Comparison of ENCODE assay signal across 29 mouse cellular contexts in genomic region chr13:80946034-80946433, GRCm38 (mm10).
"Had no signal": no experiment of that assay in that cellular context is flagged by ENCODE, and none has a peak within 500 bp of the region (broad histone marks: within the 10 kb centered on the region; RNA-seq: fewer than 3 reads in every experiment).

No protein-coding gene starts in this region.

- DNase-seq: heart, postnatal 10 days; heart, postnatal 14 days; heart, postnatal 36 days; heart, postnatal 4 days; kidney, adult 11 months; kidney, adult 18-20 months; kidney, adult 2 months; kidney, adult 8-10 months; kidney, adult 9 months; kidney, postnatal 10 days; kidney, postnatal 14 days; kidney, postnatal 25 days; kidney, postnatal 36 days; kidney, postnatal 4 days; layer of hippocampus, adult 9-11 months; layer of hippocampus, postnatal 36 days had no signal

- H3K9ac ChIP-seq: heart, embryonic 12.5 days; heart, embryonic 13.5 days; heart, embryonic 15.5 days; hindbrain, embryonic 12.5 days; hindbrain, embryonic 13.5 days; hindbrain, embryonic 14.5 days; hindbrain, embryonic 15.5 days; intestine, embryonic 15.5 days; kidney, embryonic 15.5 days had no signal

- H3K27ac ChIP-seq: heart, embryonic 10.5 days; heart, embryonic 13.5 days; heart, embryonic 15.5 days; hindbrain, embryonic 10.5 days; hindbrain, embryonic 12.5 days; hindbrain, embryonic 13.5 days; hindbrain, embryonic 14.5 days; hindbrain, embryonic 15.5 days; hindbrain, postnatal 0 days; intestine, embryonic 15.5 days; kidney, embryonic 15.5 days; kidney, postnatal 0 days had no signal

- H3K4me1 ChIP-seq: heart, embryonic 10.5 days; hindbrain, embryonic 10.5 days; hindbrain, embryonic 12.5 days; hindbrain, embryonic 13.5 days; hindbrain, embryonic 15.5 days; kidney, embryonic 15.5 days had no signal

- H3K4me3 ChIP-seq: heart, embryonic 10.5 days; heart, embryonic 12.5 days; heart, embryonic 13.5 days; heart, embryonic 15.5 days; hindbrain, embryonic 10.5 days; hindbrain, embryonic 12.5 days; hindbrain, embryonic 13.5 days; hindbrain, embryonic 15.5 days; intestine, embryonic 15.5 days; kidney, embryonic 15.5 days had no signal

- H3K27me3 ChIP-seq: heart, embryonic 12.5 days; heart, embryonic 13.5 days; heart, embryonic 15.5 days; hindbrain, embryonic 12.5 days; hindbrain, embryonic 13.5 days; hindbrain, embryonic 15.5 days; intestine, embryonic 15.5 days; kidney, embryonic 15.5 days had no signal

- H3K36me3 ChIP-seq: heart, embryonic 10.5 days; heart, embryonic 12.5 days; heart, embryonic 13.5 days; heart, embryonic 15.5 days; hindbrain, embryonic 10.5 days; hindbrain, embryonic 12.5 days; hindbrain, embryonic 13.5 days; hindbrain, embryonic 15.5 days; intestine, embryonic 15.5 days; kidney, embryonic 15.5 days had no signal

- H3K9me3 ChIP-seq: heart, embryonic 10.5 days; heart, embryonic 12.5 days; heart, embryonic 13.5 days; heart, embryonic 15.5 days; hindbrain, embryonic 10.5 days; hindbrain, embryonic 12.5 days; hindbrain, embryonic 13.5 days; hindbrain, embryonic 15.5 days; intestine, embryonic 15.5 days; kidney, embryonic 15.5 days had no signal
